Mouse (Mus musculus): ENCODE measurements around the gene Smarce1.

Smarce1 gene

DNA sequence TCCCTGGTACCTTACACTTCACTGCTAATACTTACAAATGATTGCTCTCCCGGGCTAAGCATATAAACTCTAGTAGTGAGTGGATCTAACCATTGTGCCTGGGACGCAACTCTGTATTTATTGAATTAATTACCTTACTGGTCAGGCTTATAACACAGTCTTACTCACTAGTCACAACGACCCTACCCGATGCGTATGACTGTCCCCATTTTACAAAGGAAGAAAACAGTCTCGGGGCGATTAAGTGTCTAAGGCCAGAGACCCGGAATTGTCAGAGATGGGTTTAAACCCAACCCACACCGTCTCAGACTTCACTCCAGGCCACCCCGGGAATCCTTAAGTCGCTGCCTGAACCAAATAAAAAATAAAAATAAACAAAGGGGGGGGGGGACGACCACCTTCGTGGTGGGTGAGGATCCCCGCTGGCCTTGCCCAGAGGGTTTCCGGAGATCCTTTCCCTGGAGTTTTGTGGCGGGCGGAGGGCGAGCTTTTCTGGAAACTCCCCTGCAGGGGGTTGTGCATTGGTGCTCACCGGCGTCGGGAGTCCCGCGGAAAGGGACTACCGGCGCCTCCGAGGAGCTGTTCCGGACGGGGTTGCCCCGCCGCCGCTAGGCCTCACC is 1.1 kb downstream of the Smarce1 start:
- ATAC-seq (ENCODE audit: low TSS enrichment) = no peak

DNA sequence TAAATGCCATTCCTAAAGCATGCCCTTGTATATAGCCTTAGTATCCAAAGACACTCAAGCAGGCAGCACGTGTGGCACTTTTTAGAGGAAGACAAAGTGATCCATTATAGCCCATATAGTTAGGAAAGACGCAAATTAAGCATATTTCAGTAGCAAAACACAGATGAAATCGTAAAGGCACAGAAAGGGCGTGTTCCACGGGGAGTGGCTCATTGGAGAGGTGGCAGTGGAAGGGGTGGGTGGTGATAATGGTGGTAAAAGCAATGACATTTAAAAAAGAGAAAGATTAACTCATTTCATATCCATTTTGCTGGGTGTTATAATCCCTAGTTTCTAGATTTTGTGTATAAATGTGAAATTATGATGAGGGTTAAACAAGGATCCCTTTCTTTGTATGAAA is 4.5 kb downstream of the Smarce1 start:
- no peak for ATAC-seq (ENCODE audit: low TSS enrichment)

DNA sequence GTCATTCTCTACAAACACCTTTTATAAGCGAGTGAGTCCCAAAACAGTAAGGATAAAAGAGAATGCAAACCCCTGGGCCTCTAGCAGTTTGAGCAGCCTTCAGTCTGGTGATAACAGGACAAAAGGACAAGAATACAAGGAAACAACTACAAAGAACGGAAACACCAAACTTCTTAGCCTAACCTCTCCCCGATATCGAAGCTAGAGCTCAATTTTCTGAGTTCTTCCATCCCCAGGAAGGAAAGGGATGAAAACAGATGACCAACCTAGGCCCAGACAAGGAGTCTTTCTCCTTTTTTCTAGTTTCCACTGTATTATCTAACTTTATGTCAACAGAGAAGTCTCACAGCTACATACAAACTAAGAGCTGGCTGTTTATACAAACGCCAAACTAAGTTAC is 7.5 kb downstream of the Smarce1 start:
- ATAC-seq (ENCODE audit: low TSS enrichment) = no peak

DNA sequence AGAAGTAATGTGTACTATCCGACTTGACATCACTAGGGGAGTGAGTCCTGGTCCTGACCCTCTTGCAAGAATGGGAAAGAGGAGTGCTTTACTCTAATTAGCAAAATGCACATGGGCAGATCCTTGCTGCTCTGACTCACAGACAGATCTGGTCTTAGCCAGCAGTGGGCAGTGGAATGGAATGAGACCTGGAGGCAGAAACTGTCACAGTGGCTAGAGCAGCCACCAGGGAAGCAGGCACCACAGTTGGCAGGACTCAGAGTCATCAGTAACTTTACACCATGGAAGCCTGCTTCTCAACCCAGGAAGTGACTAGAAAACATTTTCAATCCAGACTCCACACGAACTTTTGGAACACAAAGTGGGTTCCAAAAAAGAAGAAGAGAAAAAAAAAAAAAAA is 9.0 kb downstream of the Smarce1 start:
- ATAC-seq (ENCODE audit: low TSS enrichment) = no peak

DNA sequence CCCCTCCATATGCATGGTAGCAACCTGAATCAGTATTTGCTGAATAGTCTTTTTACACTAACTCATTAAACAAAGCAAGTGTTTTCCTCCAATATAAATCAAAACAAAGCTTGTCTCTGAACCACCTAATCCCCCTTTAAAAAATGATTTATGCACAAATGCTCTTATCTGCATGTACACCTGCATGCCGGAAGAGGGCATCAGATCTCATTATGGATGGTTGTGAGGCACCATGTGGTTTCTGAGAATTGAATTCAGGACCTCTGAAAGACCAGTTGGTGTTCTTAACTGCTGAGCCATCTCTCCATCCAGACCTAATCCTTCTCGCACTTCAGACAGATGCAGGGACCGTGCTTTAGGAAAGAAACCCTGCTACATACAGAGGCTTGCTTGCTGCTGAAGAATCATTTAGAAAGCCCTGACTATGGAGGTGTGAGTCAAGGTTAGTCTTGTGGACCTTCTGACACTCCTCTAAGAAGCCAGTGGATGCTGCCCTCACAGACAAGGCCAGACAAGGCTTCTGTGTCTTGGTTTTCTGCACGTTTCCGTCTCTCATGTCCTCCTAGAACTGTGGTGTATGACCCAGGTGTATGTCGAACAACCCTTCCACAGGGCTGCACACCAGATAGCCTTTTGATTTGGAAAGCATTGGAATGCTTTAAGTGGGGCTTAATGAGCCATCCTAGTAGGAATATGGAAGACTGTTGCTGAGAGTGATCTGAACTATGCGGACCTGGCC is 13.4 kb downstream of the Smarce1 start:
- ATAC-seq (ENCODE audit: low TSS enrichment) = no peak

DNA sequence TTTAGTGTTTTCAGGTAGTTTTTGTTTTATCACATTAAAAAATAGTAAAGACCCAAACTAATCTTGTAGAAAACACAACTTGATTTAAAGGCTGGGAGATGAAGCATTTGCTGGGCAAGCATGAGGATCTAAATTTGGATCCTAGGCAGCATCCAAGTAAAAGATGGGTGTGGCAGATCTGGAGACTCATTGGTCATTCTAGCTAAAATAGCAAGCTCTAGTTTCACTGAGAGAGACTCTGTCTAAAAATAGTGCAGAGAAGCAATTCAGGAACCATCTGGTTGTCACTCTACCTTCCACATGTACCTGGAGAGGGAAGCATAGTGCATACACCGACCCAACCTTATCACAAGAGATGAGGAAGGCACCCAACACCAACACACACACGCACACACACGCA is 14.6 kb downstream of the Smarce1 start:
- ATAC-seq (ENCODE audit: low TSS enrichment) = peak; percentile 65; the same call in 1 of the 2 replicates

DNA sequence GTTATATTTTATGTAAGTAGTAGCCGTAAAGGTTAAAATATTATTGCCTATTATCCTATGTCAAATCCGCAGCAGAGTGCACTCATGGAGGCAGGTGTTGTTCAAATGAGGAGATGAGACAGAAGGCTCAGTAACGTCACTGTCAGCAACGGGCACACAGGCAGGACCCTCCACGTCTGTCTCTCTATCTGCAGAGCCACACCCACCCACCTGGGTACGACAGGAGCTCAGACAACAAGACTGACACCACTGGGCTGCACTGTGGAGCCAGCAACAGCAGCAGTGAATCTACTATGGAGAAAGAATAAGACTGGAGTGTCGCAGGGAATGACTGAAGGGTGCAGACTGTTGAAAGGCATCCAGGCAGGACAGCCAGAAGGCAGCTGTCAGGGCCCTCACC is 18.1 kb downstream of the Smarce1 start:
- no peak for ATAC-seq (ENCODE audit: low TSS enrichment)

DNA sequence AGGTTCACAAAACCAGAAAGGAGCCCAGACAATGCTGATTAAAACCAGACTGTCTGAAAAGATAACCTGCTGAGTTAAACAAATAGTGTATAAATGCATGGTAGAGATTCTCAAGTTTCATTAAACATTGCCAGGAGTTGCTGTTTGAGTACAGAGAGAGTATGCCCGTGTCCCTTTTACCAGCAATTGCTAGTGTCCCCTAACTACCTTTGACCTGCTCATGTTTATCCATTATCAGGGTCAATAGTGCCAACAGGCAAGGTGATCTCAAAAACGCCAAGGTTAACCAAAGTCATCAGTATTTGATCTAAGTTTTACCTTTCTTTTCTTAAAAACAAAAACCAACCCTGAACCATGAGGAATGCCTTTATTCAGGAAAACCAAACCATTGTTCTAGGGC is 18.9 kb downstream of the Smarce1 start:
- ATAC-seq (ENCODE audit: low TSS enrichment) = no peak

DNA sequence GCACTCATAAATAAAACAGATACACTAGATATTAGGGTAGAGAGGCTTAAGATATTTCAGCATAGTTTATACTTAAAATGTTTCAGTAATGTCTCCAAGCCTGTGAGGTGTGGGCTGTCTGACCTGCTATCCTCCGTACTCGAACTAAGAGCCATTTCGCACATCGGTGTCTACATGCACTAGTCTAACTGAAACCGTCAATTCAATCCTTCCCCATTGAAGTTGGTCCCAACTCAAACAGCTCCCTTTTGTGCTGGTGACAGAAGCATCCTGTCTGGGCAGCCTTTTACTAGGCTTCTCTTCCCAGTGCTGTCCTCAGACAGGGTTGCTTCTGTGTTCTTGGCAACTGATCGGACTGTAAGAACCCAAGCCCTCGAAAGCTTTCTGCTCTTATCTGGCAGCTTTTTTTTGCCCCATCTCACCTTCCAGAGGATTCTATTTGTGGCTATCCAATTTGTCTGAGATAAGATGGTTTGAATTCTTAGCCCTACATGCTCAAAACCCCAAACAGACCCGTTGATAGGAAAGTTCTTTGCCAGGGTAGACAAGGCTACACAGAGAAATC is 22.6 kb downstream of the Smarce1 start:
- no peak for ATAC-seq (ENCODE audit: low TSS enrichment)

DNA sequence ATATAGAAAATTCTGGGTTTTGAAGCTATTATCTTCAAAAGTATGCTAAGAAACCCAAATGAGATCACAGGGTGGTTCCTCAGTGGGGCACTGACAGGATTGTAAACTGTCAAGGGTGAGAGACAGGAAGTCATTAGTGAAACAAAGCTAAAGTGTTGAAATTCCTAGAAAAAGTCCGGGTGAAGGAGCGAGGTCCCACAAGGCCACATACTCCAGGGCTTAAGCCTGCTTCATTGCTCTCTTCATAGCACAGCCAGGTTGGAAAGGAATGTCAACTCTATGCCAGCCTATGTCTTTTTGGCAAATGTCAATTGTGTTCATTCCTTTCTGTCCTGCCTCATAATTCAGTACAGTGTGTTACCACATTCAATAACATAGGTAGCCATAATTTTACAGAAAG is 23.4 kb downstream of the Smarce1 start:
- no peak for ATAC-seq (ENCODE audit: low TSS enrichment)

DNA sequence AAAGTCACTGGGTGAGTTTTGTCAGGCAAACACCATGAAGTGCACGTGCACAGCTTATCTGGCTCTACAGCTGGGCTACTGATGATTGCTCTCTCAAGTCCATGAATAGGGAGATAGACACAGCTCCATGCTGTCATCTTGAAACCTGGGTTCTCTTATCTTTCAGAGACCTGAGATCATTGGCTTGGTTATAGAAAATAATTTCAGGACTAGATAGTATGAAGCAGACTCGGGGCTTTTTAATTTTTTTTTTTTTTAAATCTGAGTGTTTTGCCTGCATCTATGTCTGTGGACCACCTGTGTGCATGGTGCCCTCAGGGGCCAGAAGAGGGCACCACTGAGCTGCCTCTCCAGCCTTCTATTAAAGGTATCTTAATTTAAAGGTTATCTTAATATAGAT is 23.9 kb downstream of the Smarce1 start:
- ATAC-seq (ENCODE audit: low TSS enrichment) = no peak

DNA sequence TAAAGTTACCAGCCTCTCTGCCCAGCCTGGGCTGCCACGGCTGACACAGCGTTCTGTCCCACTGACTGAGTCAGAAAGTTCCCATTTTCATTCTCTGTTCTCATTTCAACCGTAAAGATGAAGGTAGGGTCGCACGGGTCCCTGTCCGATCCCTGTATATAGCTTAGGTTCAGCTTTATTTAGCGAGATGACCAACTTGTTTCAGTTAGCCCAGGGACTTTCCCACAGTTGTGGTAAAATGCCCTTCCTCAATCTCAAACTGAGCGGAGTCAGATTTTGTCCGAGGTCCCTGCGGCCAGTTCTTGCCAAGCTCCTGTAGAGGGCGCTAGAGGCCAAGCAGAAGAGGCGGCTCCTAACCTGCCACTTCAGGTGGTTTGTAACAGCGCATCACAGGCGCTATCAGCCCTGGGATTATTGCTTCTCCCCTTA is 41.6 kb downstream of the Smarce1 start:
- peak; percentile 57; the same call in 1 of the 2 replicates for ATAC-seq (ENCODE audit: low TSS enrichment)

DNA sequence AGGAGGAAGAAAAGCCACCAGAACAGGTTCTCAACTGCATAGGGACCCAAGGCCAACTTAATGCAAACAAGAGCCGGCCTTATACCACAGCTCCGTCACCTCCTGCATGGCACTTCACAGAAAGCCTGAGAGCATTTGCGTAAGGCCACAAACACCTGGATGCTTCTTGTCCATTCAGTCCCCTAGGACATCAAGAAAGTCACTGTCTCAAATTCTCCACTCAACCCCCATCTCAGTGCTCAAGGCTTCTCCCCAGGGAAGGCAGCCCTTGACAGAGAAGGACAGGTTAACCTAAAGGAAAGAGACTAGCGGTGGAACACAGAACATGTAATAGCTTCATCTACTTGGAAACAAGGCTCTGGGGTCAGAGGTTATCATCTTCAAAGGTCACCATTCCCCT is 43.5 kb downstream of the Smarce1 start:
- ATAC-seq (ENCODE audit: low TSS enrichment) = no peak

DNA sequence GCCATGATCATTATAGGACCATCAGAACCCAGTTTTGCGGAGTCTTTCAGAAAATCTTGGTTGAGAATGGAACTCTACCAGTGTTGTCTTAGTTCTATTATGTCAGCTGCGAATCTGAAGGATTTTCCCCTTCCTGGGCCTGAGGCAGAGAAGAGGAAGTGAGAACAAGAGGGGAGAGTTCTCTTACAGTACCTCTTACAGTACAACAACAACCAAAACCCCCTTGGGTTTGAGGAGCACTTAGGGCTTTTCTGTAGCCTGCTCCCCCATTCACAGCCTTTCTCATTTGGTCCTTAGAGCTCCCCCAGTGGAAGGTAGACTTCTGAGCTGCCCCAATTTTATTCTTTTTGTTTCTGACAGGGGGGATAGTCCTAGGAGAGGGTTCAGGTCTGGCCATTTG is 44.0 kb downstream of the Smarce1 start:
- ATAC-seq (ENCODE audit: low TSS enrichment) = no peak

DNA sequence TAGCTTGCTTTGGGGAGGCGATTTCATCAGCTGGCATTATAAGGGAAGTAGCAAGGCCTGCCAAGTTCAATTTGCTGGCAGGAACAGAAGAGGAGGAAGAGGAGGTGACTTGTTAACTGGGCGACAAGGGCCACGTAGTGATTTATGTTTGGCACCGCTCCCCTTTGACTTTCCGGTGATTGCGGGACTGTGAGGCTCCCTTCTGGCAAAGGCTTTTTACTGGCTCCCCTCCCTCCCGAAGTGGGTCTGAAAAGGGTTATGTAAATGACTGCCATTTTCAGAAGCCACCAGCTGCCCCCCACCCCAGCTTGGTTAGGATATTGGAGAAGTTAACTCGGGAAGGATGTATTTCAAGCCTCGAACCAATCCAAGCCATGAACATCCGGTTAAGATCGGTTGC is 48.2 kb downstream of the Smarce1 start:
- ATAC-seq (ENCODE audit: low TSS enrichment) = 0 out of 2 replicates have a peak, but pooled peaks have one; percentile 16

DNA sequence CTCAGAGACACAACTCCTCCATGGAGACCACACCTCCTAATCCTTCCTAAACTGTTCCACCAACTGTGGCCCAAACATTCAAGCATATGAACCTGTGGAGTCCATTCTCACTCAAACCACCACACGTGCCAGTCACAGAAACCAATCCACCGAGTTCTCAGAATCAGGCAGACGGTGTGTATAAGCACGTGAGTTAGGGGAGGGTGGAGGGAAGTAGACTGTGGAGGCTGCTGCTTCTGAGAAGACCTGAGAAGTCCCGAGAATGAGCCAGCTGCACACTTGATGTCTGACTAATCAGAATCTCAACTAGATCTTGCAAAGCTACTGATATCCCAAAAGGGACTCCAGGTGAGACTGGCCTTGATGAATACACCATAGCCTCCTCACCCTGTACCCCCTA is 50.7 kb downstream of the Smarce1 start:
- no peak for ATAC-seq (ENCODE audit: low TSS enrichment)

DNA sequence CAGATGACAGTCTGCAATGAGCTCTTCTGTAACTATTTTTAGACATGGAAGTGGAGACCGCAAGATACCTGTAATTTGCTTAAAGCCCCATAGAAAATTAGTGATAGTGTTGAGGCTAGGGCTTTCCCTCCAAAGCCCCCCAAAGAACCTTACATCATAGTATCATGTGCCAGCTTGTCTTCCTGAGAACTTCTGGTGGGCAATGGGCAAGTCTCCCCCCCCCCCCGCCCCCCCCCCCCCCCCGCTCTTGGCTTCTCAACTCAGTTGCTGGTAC is 53.0 kb downstream of the Smarce1 start:
- ATAC-seq (ENCODE audit: low TSS enrichment) = no peak

DNA sequence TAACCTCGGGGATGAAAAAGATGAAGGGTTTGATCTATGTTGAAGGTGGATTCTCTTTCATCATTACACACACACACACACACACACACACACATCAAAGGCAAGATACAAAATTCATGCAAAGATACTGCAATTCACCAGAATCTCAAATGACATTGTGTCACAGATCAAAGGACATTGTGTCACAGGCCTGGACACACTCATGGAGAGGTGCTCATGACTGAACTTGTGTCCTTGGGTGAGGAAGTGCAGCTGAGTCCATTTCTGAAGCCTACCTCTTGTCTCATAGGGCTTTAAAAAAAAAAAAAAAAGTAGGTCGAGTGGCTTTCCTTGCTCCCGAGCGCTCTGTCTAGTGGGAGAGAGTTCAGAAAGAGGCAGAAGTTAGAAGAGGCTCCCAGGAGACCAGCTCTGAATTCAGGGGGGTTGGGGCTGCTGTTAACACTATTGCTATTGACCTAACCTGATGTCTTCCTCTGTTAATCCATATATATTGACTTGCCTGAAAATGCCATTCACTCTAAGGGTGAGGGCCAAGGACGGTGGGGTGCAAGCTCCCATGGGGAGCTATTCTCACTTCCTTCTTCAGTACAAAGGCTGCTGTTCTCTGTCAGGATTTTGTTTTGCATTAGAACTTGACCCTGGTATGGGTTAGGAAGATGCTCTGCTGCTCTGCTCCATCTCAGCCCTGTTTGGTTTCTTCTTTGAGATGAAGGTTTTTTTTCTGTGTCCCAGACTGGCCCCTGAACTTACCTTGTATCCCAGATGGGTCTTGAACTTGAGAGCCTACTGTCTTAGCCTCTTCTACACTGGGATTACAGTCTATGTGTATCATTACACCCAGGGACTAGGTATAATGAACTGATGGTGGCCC is 53.5 kb downstream of the Smarce1 start:
- ATAC-seq (ENCODE audit: low TSS enrichment) = no peak

DNA sequence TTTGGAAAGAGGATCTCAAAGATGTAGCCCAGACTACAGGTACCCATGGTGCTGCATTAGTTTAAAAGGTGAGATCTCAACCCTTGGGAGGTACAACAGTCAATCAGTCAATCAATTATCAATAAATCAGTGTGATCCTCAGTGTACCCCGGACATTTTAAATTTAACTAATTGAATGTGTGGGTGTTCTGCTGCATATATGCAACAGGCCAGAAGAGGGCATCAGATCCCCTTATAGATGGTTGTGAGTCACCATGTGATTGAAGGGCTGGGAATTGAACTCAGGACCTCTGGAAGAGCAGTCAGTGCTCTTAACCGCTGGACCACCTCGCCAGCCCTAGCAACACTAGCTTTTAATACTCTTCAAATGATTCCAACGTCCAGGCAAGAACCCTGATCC is 58.8 kb downstream of the Smarce1 start:
- no peak for ATAC-seq (ENCODE audit: low TSS enrichment)

DNA sequence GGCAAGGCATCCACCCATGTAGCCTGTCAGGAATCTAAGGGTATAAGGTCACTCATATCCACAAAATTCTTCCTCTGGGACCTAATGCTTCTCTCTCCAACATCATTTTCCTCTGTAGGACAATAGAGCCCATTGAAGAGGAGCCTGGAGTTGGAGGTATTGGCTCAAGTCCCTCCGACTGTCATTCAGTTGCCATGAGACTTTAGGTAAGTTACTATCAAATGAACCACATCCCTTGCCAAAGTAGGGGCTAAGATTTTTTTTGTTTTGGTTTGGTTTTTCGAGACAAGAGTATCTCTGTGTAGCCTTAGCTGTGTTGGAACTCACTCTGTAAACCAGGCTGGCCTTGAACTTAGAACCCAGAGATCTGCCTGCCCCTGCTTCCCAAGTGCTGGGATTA is 59.4 kb downstream of the Smarce1 start:
- no peak for ATAC-seq (ENCODE audit: low TSS enrichment)

DNA sequence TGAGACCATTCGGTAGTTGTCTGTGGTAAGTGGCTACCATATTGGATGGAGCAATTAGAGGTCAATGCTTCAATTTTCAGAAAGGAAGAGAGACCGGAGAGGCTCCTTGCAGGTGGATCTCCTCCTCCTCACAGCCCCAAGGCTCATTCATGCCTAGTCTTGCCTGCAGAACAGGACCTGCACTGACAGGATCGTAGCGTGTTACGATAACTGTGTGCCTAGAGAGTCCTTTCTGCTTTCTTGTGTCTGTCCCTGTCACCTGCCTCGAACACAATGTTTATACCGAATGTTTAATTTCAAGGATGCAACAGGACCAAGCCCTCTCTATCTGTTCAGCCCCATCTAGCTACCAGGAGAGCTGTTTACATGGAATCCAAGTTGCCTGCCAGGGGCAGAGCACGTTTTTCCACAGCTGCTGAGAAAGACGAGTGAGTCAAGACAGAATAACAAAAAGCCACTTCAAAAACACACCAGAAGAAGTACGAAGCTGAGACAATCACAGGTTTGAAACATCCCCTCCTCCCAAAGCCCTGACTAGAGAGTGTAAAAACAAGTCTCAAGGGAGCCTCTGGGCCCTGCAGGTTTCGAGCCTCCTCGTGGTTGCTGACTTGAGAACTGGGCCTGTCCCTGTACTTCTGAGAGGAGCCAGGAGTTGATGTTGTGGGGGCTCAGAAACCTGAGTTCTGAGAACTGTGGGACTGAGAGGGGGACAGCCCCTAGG is 60.1 kb downstream of the Smarce1 start:
- no peak for ATAC-seq (ENCODE audit: low TSS enrichment)

DNA sequence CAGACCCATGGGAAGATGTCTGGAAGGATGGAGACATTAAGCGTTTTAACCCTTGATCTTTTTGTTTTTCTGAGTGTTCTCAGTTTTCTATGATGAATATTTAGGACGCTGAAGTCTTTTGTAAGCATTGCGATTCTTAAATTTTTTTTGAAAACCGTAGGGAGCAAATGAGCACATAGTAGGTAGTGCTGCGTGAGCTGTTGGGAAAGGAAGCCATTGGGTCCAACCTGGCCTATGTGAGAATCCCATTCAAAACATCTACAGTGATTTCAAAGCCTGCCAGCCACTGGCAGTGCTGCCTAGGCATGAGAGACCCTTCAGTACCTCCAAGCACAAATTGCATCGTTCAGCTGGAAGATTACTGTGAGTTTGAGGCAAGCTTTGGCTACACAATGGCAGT is 60.8 kb downstream of the Smarce1 start:
- ATAC-seq (ENCODE audit: low TSS enrichment) = no peak
